Mouse (Mus musculus) adrenal gland, postnatal 4 days (tissue): ENCODE results near the gene Slu7. TPM values are rescaled to one million over a fixed set of nuclear protein-coding genes. Genes with fewer than 3 reads are reported as not detected.

Source experiments
- DNase-seq, 2 experiments: peaks; one replicate each; pipeline ENCODE4 v3.0.0; 2021 to 2022; ENCODE audit warnings: low spot score in 2 of 2, mixed read lengths in 2 of 2
- total RNA-seq, 2 experiments: library from RNA; stranded (reverse); gene quantifications; 2 replicates each; pipeline ENCODE4 v1.2.3; 2021

Slu7 gene
- total RNA-seq, 2 experiments from 2014 or later = 50.2 to 53.5 TPM

- no peak for DNase-seq
These were observed 49.7 kb downstream of the Slu7 start for GRCm38 (mm10) chr11:43483122-43483792.

GRCm38 (mm10) chr11:43484057-43484456 lies 50.5 kb downstream of the Slu7 start:
- no peak for DNase-seq

- no peak for DNase-seq
These were observed 51.1 kb downstream of the Slu7 start for GRCm38 (mm10) chr11:43484652-43485051.

GRCm38 (mm10) chr11:43485855-43486254 lies 52.3 kb downstream of the Slu7 start:
- no peak for DNase-seq

- peak; percentile 46 to 63 for DNase-seq
These were observed 59.1 kb downstream of the Slu7 start for GRCm38 (mm10) chr11:43492663-43493062.

GRCm38 (mm10) chr11:43493815-43494409 lies 60.4 kb downstream of the Slu7 start:
- peak in 1 of 2 experiments; percentile 45 for DNase-seq

- DNase-seq = no peak
These were observed 61.5 kb downstream of the Slu7 start for GRCm38 (mm10) chr11:43495037-43495436.

GRCm38 (mm10) chr11:43495532-43495931 lies 62.0 kb downstream of the Slu7 start:
- peak; percentile 43 to 65 for DNase-seq

Other genes with a start within 250 kb of the Slu7 start
- 10 to 100 TPM; 49.8 to 54.2 TPM for gene Pttg1, start 7.5 kb upstream of the Slu7 start, total RNA-seq
- 10 to 100 TPM; 17.6 to 20.7 TPM for gene C1qtnf2, start 40.5 kb downstream of the Slu7 start, total RNA-seq
- 10 to 100 TPM; 10.2 to 16.2 TPM for gene Ccnjl, start 95.0 kb downstream of the Slu7 start, total RNA-seq
- gene 4933415A04Rik, start 153.3 kb downstream of the Slu7 start, total RNA-seq = 1 to 10 TPM; 3.7 to 4.0 TPM
- not detected for gene Fabp6, start 167.8 kb downstream of the Slu7 start, total RNA-seq
- 10 to 100 TPM; 51.0 to 53.4 TPM for gene Pwwp2a, start 248.3 kb downstream of the Slu7 start, total RNA-seq